Mouse (Mus musculus) lung, adult 2 months (tissue): ENCODE results near the gene Lypd6b.

Source experiments
- CTCF ChIP-seq: fragments of 200-500 bp; IDR thresholded peaks from 2 replicates; pipeline ENCODE4 v1.5.1; 2011; ENCODE audit warnings: mild to moderate bottlenecking, low read length, control low read depth; ENCODE audit not compliant: insufficient read depth
- POLR2A ChIP-seq: fragments of 200-500 bp; IDR thresholded peaks from 2 replicates; pipeline ENCODE4 v1.6.1; 2011; ENCODE audit warnings: low read depth, mild to moderate bottlenecking, control low read depth, low read length, borderline replicate concordance; ENCODE audit errors: extremely low read depth

- TF ChIP-seq CTCF = no peak
- TF ChIP-seq POLR2A = no peak
Measured at GRCm38 (mm10) chr2:49845104-49845503, 57.6 kb downstream of the Lypd6b start.
